Mouse (Mus musculus) hindbrain, embryonic 13.5 days (tissue): ENCODE measurements around the gene Dera. TPM values are rescaled to one million over a fixed set of nuclear protein-coding genes. Genes with fewer than 3 reads are reported as not detected.
"Not testable (repeated sequence)": the region's sequence is repeated elsewhere in the genome, so short reads cannot be mapped to it uniquely, and the experiment has no call there.

Experiments
- ATAC-seq: fragments of 200-750 bp; cut with Nextera tagmentation; 2 replicates; pipeline ENCODE4 v1.8.0; 2017; ENCODE audit warnings: moderate TSS enrichment; ENCODE audit not compliant: low FRiP score
- H3K27ac ChIP-seq: fragments of 300-500 bp; sonication (generic); 2 replicates; pipeline ENCODE4 v1.5.1; 2015; ENCODE audit warnings: inconsistent platforms, mild to moderate bottlenecking, moderate library complexity
- H3K27me3 ChIP-seq: fragments of 300-500 bp; sonication (generic); 2 replicates; pipeline ENCODE4 v1.6.1; 2015; ENCODE audit warnings: mild to moderate bottlenecking, inconsistent platforms
- H3K36me3 ChIP-seq: fragments of 300-500 bp; sonication (generic); 2 replicates; pipeline ENCODE4 v1.6.1; 2015; ENCODE audit warnings: mild to moderate bottlenecking, inconsistent platforms
- H3K4me1 ChIP-seq: fragments of 300-500 bp; sonication (generic); replicated peaks from 2 replicates; pipeline ENCODE4 v1.6.1; 2015; ENCODE audit warnings: inconsistent platforms
- H3K4me2 ChIP-seq: fragments of 300-500 bp; sonication (generic); 2 replicates; pipeline ENCODE4 v1.6.1; 2015; ENCODE audit warnings: inconsistent platforms, mild to moderate bottlenecking, moderate library complexity
- H3K4me3 ChIP-seq: fragments of 300-500 bp; sonication (generic); 2 replicates; pipeline ENCODE4 v1.5.1; 2015; ENCODE audit warnings: mild to moderate bottlenecking, inconsistent platforms
- H3K9ac ChIP-seq: fragments of 300-500 bp; sonication (generic); 2 replicates; pipeline ENCODE4 v1.6.1; 2015; ENCODE audit warnings: mild to moderate bottlenecking, inconsistent platforms
- H3K9me3 ChIP-seq: fragments of 300-500 bp; sonication (generic); 2 replicates; pipeline ENCODE4 v1.6.1; 2016; ENCODE audit warnings: inconsistent platforms
- WGBS: fragments of 180-500 bp; shearing (Covaris S2); methylation state at CpG from one replicate; pipeline ENCODE4 v1.1.7; 2015; 5-methylcytosine and 5-hydroxymethylcytosine counted together
- polyA plus RNA-seq: library from polyadenylated mRNA; unstranded; fragments of >200 nt; fragmentation: Nextera tagmentation; extraction: Ambion mirVana; gene quantifications from 2 replicates; pipeline ENCODE4 v1.2.1, GENCODE M21; 2015

The Dera gene
- 16.2 and 19.0 TPM in 2 replicates for polyA plus RNA-seq

DNA sequence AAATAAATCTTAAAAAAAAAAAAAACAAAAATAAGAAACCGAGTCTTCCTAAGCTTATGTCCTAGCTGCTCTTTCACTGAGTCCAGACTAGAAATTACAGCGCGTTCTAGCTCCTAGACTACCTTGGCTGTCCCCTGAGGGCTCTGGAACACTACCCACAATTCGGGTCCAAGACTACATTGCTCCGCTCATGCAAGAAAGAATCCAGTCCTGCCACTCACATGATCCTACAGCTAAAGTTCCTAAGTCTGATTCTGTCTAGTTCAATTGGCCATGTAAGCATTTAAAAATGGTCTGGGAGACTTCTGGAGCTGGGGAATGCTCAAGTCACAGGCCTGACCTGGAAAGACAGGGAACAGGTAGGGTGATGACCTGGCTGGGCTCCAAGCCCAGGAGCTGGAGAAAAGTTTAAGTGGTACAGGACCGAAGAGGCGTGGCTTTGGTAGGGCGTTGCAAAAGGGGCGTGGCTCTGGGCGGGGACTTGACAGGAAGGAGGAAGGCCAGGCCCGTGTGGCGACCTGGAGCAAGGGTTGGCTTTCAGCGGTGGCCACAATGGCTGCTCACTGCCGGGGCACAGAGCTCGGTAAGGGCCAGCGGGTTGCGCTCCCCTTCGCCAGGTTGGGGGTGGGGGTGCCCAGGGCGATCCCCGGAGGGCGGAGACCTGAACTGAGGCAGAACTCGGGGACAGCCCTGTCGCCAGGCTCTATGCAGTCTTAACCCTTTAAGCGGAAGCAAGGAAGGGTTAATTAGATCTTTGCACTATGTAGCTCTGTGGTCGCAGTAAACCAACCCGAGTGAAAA lies at the start of gene Dera:
TSS of gene Dera (plus strand) at position 491 of the 801 bp plus-strand sequence.
- Histone ChIP-seq H3K4me2 (peak within 1 kb of the TSS; percentile 85), H3K36me3 (peaks cover 26% of the 10 kb centered on the region), H3K27ac (no peak within 1 kb of the TSS; the same call in 1 of the 2 replicates), H3K27me3 (no peaks in the 10 kb centered on the region), H3K4me1 (peaks cover 11% of the 10 kb centered on the region), H3K4me3 (peak within 1 kb of the TSS; percentile 60), H3K9me3 (no peaks in the 10 kb centered on the region), H3K9ac (peak within 1 kb of the TSS; percentile 77)
- ATAC-seq: peak; percentile 88
- WGBS: 11% methylated on average over 26 of the region's 26 CpGs

DNA sequence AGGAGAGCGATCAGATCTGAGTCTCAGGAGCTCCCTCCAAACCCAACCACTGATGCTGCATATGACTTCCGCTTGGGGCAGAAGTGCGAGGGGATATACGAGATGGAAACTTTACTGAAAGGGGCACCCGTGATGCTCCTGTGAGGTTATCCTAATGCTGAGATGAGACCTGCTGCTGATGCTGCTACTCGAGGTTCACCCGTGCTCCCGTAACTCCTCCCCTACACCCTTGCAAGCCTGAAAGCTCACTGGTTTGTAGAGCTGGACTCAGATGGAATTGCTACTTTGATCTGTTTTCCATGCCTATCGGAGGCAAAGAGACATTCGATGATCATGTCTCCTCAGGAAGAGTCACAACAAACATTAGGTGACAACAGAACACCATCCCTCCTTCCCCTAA lies 48.1 kb upstream of the Dera start:
- Histone ChIP-seq H3K27me3 (0 out of 2 replicates have a peak, but pooled peaks cover 9% of the 10 kb centered on the region), H3K9ac (no peak overlapping the region), H3K9me3 (no peaks in the 10 kb centered on the region), H3K27ac (no peak overlapping the region), H3K4me3 (no peak overlapping the region), H3K36me3 (no peaks in the 10 kb centered on the region), H3K4me2 (no peak overlapping the region), H3K4me1 (no peaks in the 10 kb centered on the region)
- no peak for ATAC-seq
- WGBS: 93% methylated on average over 10 of the region's 10 CpGs

DNA sequence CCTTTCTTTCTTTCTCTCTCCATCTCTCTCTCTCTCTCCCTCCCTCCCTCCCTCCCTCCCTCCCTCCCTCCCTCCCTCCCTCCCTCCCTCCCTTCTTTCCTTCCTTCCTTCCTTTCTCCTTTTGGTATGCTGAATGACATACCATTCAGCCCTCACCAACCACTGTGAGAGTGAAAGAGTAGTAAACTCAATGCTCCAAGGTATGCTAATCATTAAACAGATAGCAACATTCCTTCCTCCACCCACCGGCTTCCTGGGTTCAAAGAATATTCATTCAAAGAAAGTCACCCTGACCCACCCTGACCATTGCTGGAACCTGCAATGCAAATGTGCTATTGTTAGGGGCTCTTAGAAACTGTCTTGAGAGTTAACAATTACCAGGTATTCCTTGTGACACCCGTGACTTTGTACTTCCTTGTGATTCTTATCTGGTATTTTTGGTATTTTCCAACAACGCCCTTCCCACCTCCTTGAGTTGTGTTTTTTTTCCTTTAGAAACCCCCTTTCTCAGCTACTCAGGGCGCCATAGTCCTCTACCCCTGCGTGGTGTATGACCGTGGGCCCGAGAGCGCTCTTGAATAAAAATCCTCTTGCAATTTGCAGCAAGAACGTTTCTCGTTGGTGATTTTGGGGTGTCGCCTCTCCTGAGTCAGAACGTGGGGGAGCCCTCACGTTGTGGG lies 45.5 kb upstream of the Dera start:
- H3K27ac ChIP-seq, ATAC-seq, H3K27me3 ChIP-seq, H3K4me3 ChIP-seq, H3K4me1 ChIP-seq, H3K4me2 ChIP-seq, H3K36me3 ChIP-seq, H3K9me3 ChIP-seq, H3K9ac ChIP-seq: not testable (repeated sequence)
- 86% methylated on average over 13 of the region's 13 CpGs for WGBS

DNA sequence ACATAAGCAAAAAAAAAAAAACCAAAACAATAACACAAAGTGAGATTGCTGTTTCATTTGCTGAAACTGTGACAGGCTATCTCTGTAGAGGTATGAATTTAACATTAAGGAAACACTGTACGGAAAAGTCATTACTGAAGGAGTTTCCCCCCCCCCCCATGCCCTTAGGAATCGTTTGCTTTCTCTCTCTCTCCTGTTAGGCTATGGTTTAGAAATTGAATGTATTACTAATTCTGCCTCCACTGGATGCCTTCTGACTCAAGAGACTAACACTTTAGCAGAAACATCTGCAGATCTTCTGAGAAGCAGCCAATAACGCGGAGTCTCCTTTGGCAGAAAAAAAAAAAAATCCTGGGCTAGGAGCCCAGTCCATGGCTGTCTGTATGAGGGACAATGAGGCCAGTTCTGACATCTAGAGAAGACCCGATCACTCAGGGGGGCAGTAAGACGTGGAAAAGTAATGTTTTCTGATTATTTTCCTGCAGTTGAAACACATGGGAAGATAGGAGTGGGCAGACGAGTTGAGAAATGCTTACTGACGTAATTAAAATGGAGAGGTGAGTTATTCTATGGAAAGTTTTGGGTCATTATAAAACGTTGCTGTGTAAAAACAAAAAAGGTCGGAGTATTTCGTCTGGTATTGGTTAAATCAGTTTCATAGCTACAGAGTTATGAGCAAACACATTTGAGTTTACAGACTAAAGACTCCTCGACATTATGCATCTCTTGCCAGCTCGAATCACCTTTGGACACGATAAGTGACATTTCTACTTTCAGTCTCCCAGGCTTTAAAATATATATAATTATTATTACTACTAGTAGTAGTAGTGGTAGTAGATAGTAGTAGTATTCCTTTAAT lies 43.9 kb upstream of the Dera start:
- H3K9me3 ChIP-seq: no peaks in the 10 kb centered on the region
- no peak for ATAC-seq
- 0 out of 2 replicates have a peak, but pooled peaks cover 5% of the 10 kb centered on the region for H3K4me1 ChIP-seq
- no peak overlapping the region for H3K9ac ChIP-seq
- H3K27ac ChIP-seq: no peak overlapping the region
- no peak overlapping the region for H3K4me2 ChIP-seq
- H3K4me3 ChIP-seq: no peak overlapping the region
- H3K36me3 ChIP-seq: no peaks in the 10 kb centered on the region
- WGBS: 86% methylated on average over 14 of the region's 14 CpGs
- 0 out of 2 replicates have a peak, but pooled peaks cover 5% of the 10 kb centered on the region for H3K27me3 ChIP-seq

DNA sequence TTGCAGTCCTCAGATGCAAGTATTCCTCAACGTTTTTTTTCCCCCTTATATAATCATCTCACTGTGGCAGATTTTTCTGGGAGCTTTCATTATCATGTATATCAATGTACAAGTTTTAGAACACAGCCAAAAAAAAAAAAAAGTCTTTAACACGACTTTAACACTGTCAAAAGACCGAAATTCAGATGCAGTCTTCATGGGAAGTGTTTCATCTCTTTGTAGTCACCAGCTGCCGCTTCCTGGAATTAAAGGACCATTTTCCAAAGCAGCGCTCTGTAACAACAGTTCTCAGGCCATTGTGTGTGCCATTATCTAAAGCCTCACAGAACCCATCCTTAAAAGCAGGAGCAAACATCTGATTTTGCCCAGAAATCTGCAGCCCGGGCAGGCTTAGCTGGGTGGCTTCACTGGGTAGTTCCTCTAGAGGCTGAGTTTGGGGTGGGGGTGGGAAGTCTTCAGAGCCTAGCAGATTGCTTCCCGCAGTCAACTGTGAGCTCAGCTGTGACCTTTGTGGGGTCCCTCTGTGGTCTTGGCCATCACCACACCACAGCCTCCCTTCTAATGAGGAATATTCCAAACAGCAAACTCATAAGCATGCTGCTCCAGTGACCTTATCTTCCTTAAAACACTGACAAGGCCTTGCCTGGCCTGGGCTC lies 41.6 kb upstream of the Dera start:
- no peaks in the 10 kb centered on the region for H3K27me3 ChIP-seq
- H3K4me1 ChIP-seq: 0 out of 2 replicates have a peak, but pooled peaks cover 5% of the 10 kb centered on the region
- H3K27ac ChIP-seq: no peak overlapping the region
- H3K4me3 ChIP-seq: no peak overlapping the region
- no peak overlapping the region for H3K9ac ChIP-seq
- WGBS: 31% methylated on average over 7 of the region's 7 CpGs
- H3K36me3 ChIP-seq: no peaks in the 10 kb centered on the region
- H3K9me3 ChIP-seq: no peaks in the 10 kb centered on the region
- ATAC-seq: no peak
- H3K4me2 ChIP-seq: no peak overlapping the region

DNA sequence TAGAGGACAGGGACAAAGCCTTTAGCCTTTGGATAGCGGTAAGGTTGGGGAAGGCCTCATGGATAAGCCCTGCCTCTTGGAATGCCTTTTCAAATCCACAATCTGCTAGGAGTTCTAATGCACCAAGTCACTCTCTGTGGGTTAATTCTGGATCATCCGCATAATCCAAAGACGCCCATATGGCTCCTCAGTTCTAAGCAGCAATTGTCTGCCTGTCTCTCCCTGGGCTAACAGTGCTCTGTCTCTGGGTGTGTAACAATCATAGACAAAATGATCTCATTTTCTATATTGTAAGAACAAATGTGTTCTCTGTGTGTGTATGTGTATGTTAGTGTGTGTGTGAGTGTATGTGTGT lies 41.1 kb upstream of the Dera start:
- Histone ChIP-seq H3K9ac (no peak overlapping the region), H3K4me2 (no peak overlapping the region), H3K4me1 (0 out of 2 replicates have a peak, but pooled peaks cover 5% of the 10 kb centered on the region), H3K27ac (no peak overlapping the region), H3K4me3 (no peak overlapping the region), H3K27me3 (no peaks in the 10 kb centered on the region), H3K36me3 (no peaks in the 10 kb centered on the region), H3K9me3 (no peaks in the 10 kb centered on the region)
- 67% methylated on average over 3 of the region's 3 CpGs for WGBS
- no peak for ATAC-seq

DNA sequence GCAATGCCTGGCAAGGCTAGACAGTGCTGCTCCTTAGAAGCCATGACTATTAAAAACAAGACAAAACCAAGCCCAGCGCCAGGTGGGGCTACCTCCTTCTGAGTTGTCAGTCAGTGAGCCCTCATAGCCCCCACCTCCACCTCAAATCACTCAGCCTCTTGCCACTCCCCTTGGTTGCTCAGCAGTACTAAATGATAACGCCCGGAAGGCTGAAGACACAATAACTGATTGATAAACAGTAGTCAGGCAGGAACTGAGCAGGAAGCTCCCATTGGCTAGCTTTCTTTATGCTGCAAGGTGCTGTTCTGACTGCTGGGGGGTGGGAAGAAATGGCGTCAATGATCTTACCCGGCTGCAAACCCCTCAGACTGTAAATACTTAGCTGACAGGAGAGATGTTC lies 37.5 kb upstream of the Dera start:
- Histone ChIP-seq H3K9me3 (no peaks in the 10 kb centered on the region), H3K9ac (no peak overlapping the region), H3K4me2 (no peak overlapping the region), H3K36me3 (no peaks in the 10 kb centered on the region), H3K27ac (no peak overlapping the region), H3K4me3 (no peak overlapping the region), H3K27me3 (no peaks in the 10 kb centered on the region), H3K4me1 (0 out of 2 replicates have a peak, but pooled peaks cover 5% of the 10 kb centered on the region)
- WGBS: 75% methylated on average over 5 of the region's 5 CpGs
- no peak for ATAC-seq

DNA sequence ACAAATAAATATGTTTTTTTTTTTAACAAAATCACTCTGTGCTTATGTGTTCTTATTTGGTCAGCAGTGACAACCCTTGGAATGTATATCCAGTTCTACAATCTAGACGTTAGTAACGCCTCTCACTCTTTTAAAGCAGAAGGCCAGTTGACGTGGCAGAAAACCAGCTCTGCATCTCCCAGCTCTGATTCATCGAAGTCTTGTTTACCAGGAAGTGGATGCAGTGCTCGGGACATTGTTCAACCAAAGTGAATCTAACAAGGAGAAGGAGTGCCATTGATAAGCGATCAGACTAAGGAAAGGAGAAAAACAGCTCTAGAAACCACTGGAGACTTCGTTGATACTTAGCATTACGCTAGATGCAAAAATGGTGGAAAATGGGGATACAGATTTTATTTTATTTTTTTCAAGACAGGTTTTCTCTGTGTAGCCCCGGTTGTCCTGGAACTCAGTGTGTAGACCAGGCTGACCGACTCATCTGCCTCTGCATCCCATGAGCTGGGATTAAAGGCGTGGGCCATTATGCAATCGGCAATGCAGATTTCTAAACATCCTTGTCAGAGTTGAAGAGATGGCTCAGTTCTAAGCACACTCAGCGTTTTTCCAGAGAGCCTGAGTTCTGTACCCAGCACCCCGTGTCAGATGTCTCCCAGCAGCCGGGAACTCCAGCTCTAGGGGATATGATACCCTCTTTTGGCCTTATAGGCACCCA lies 32.0 kb upstream of the Dera start:
- Histone ChIP-seq H3K4me1 (no peaks in the 10 kb centered on the region), H3K4me2 (no peak overlapping the region), H3K27ac (no peak overlapping the region)

DNA sequence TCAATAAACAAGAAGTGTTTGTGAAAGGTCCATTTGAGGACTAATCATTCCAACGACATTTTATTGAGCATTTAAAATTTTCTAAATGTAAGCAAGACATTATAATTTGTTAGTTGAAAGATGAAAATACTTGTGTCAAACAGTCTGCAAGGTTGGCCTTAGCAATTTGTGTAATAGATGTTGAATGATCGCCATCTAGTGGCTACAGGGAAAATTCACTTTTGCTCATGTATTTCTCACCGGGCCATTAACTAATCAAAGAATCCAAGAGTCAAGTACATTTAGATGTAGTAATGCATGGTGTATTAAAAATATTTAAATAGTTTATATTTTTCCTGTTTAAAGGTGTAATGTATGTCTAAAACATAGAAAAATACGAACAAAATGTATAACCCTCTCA lies 30.4 kb upstream of the Dera start:
- H3K27ac ChIP-seq: no peak overlapping the region
- no peaks in the 10 kb centered on the region; the same call in 1 of the 2 replicates for H3K27me3 ChIP-seq
- ATAC-seq: peak; percentile 52; the same call in 1 of the 2 replicates
- H3K4me1 ChIP-seq: no peaks in the 10 kb centered on the region
- H3K4me2 ChIP-seq: no peak overlapping the region
- no peak overlapping the region for H3K4me3 ChIP-seq
- no peaks in the 10 kb centered on the region for H3K9me3 ChIP-seq
- no peak overlapping the region for H3K9ac ChIP-seq
- no peaks in the 10 kb centered on the region for H3K36me3 ChIP-seq
- WGBS: 7% methylated on average over 4 of the region's 4 CpGs

More for the DNA sequence above, 32.0 kb upstream of the Dera start:
- Histone ChIP-seq H3K9me3 (no peaks in the 10 kb centered on the region), H3K9ac (0 out of 2 replicates have a peak overlapping the region, but pooled peaks have one; percentile 8), H3K4me3 (no peak overlapping the region), H3K27me3 (no peaks in the 10 kb centered on the region; the same call in 1 of the 2 replicates), H3K36me3 (no peaks in the 10 kb centered on the region)
- ATAC-seq: no peak
- 94% methylated on average over 15 of the region's 15 CpGs for WGBS

DNA sequence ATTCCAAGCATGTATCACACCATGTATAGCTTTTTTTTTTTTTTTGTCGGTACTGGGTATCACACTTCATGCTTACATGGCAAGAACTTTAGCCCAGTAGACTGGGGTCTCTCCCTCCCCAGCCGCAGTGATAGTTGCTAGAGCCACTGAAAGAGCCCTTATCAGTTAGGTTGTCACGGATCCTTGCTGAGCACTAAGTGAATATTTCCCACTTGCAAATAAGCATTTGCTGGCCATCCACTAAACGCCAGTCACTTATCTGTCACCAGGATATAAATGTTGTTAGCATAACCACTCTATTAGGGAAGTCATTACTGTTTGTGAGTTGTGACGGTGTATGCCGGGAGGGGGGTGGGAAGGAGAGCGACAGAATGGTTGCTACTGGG lies 19.9 kb upstream of the Dera start:
- H3K4me3 ChIP-seq: peak overlapping the region; percentile 94
- peaks cover 6% of the 10 kb centered on the region for H3K36me3 ChIP-seq
- H3K9me3 ChIP-seq: no peaks in the 10 kb centered on the region
- 12% methylated on average over 7 of the region's 7 CpGs for whole genome bisulfite sequencing
- peak overlapping the region; percentile 66 for H3K9ac ChIP-seq
- H3K27ac ChIP-seq: peak overlapping the region; percentile 91
- H3K4me2 ChIP-seq: peak overlapping the region; percentile 68
- H3K27me3 ChIP-seq: 0 out of 2 replicates have a peak, but pooled peaks cover 11% of the 10 kb centered on the region
- H3K4me1 ChIP-seq: peaks cover 18% of the 10 kb centered on the region
- ATAC-seq: peak; percentile 32; the same call in 1 of the 2 replicates
